Mouse (Mus musculus): ENCODE data around the gene Hnrnpl. TPM values are rescaled to one million over a fixed set of nuclear protein-coding genes. Genes with fewer than 3 reads are reported as not detected.

Gene Hnrnpl
- polyA plus RNA-seq, 1 experiment: 179 TPM

- 85% methylated on average over 3 of the region's 3 CpGs for WGBS
- TF ChIP-seq CTCF (IDR thresholded peaks at IDR 0.05; ENCODE audit: insufficient read depth, low read depth, low read length): no peak
- TF ChIP-seq POLR2A (IDR thresholded peaks at IDR 0.05; ENCODE audit: insufficient read depth, low read depth, low read length): no peak
- Histone ChIP-seq H3K27ac (ENCODE audit: insufficient read depth, low read depth, low read length) (no peak overlapping the region), H3K4me1 (ENCODE audit: control insufficient read depth, insufficient read depth, low read length) (peaks cover 14% of the 10 kb centered on the region; the same call in 1 of the 2 replicates), H3K4me3 (ENCODE audit: insufficient read depth, low read depth, low read length) (no peak overlapping the region)
These were observed 13.8 kb upstream of the Hnrnpl start for GRCm38 (mm10) chr7:28794496-28794895.

GRCm38 (mm10) chr7:28795832-28796231 is 12.5 kb upstream of the Hnrnpl start:
- Histone ChIP-seq H3K4me1 (ENCODE audit: control insufficient read depth, insufficient read depth, low read length) (peaks cover 10% of the 10 kb centered on the region; the same call in 1 of the 2 replicates), H3K27ac (ENCODE audit: insufficient read depth, low read depth, low read length) (no peak overlapping the region), H3K4me3 (ENCODE audit: insufficient read depth, low read depth, low read length) (no peak overlapping the region)
- 88% methylated on average over 15 of the region's 15 CpGs for WGBS
- TF ChIP-seq POLR2A (IDR thresholded peaks at IDR 0.05; ENCODE audit: insufficient read depth, low read depth, low read length) (no peak), CTCF (IDR thresholded peaks at IDR 0.05; ENCODE audit: insufficient read depth, low read depth, low read length) (no peak)

- TF ChIP-seq POLR2A (IDR thresholded peaks at IDR 0.05; ENCODE audit: insufficient read depth, low read depth, low read length): no peak
- TF ChIP-seq CTCF (IDR thresholded peaks at IDR 0.05; ENCODE audit: insufficient read depth, low read depth, low read length): peak; percentile 99
- Histone ChIP-seq H3K4me3 (ENCODE audit: insufficient read depth, low read depth, low read length) (peak overlapping the region; percentile 12; the same call in 1 of the 2 replicates), H3K27ac (ENCODE audit: insufficient read depth, low read depth, low read length) (no peak overlapping the region), H3K4me1 (ENCODE audit: control insufficient read depth, insufficient read depth, low read length) (peaks cover 10% of the 10 kb centered on the region; the same call in 1 of the 2 replicates)
- 12% methylated on average over 32 of the region's 32 CpGs for WGBS
These were observed 11.8 kb upstream of the Hnrnpl start for GRCm38 (mm10) chr7:28796562-28796975.

GRCm38 (mm10) chr7:28799994-28800393 is 8.3 kb upstream of the Hnrnpl start:
- Histone ChIP-seq H3K4me1 (ENCODE audit: control insufficient read depth, insufficient read depth, low read length) (peaks cover 19% of the 10 kb centered on the region), H3K27ac (ENCODE audit: insufficient read depth, low read depth, low read length) (no peak overlapping the region), H3K4me3 (ENCODE audit: insufficient read depth, low read depth, low read length) (no peak overlapping the region)
- 92% methylated on average over 9 of the region's 9 CpGs for WGBS
- no peak for TF ChIP-seq POLR2A (IDR thresholded peaks at IDR 0.05; ENCODE audit: insufficient read depth, low read depth, low read length)
- no peak for TF ChIP-seq CTCF (IDR thresholded peaks at IDR 0.05; ENCODE audit: insufficient read depth, low read depth, low read length)

GRCm38 (mm10) chr7:28801451-28801850 is 6.9 kb upstream of the Hnrnpl start:
- H3K4me1 ChIP-seq (ENCODE audit: control insufficient read depth, insufficient read depth, low read length): peaks cover 15% of the 10 kb centered on the region
- no peak overlapping the region for H3K27ac ChIP-seq (ENCODE audit: insufficient read depth, low read depth, low read length)
- 47% methylated on average over 3 of the region's 3 CpGs for WGBS
- no peak for TF ChIP-seq CTCF (IDR thresholded peaks at IDR 0.05; ENCODE audit: insufficient read depth, low read depth, low read length)
- TF ChIP-seq POLR2A (IDR thresholded peaks at IDR 0.05; ENCODE audit: insufficient read depth, low read depth, low read length): no peak
- H3K4me3 ChIP-seq (ENCODE audit: insufficient read depth, low read depth, low read length): no peak overlapping the region

- TF ChIP-seq CTCF (IDR thresholded peaks at IDR 0.05; ENCODE audit: insufficient read depth, low read depth, low read length): no peak
- no peak for TF ChIP-seq POLR2A (IDR thresholded peaks at IDR 0.05; ENCODE audit: insufficient read depth, low read depth, low read length)
- Histone ChIP-seq H3K4me1 (ENCODE audit: control insufficient read depth, insufficient read depth, low read length) (peaks cover 9% of the 10 kb centered on the region), H3K4me3 (ENCODE audit: insufficient read depth, low read depth, low read length) (no peak overlapping the region), H3K27ac (ENCODE audit: insufficient read depth, low read depth, low read length) (peak overlapping the region; percentile 45; the same call in 1 of the 2 replicates)
- 21% methylated on average over 10 of the region's 10 CpGs for WGBS
These were observed 6.3 kb upstream of the Hnrnpl start for GRCm38 (mm10) chr7:28801901-28802670.

GRCm38 (mm10) chr7:28802846-28803588 is 5.3 kb upstream of the Hnrnpl start:
- Histone ChIP-seq H3K4me3 (ENCODE audit: insufficient read depth, low read depth, low read length) (no peak overlapping the region), H3K4me1 (ENCODE audit: control insufficient read depth, insufficient read depth, low read length) (peaks cover 14% of the 10 kb centered on the region), H3K27ac (ENCODE audit: insufficient read depth, low read depth, low read length) (no peak overlapping the region)
- no peak for TF ChIP-seq POLR2A (IDR thresholded peaks at IDR 0.05; ENCODE audit: insufficient read depth, low read depth, low read length)
- TF ChIP-seq CTCF (IDR thresholded peaks at IDR 0.05; ENCODE audit: insufficient read depth, low read depth, low read length): no peak
- 39% methylated on average over 10 of the region's 10 CpGs for WGBS

GRCm38 (mm10) chr7:28803756-28804155 is 4.6 kb upstream of the Hnrnpl start:
- peaks cover 17% of the 10 kb centered on the region for H3K4me1 ChIP-seq (ENCODE audit: control insufficient read depth, insufficient read depth, low read length)
- 54% methylated on average over 4 of the region's 4 CpGs for WGBS
- H3K4me3 ChIP-seq (ENCODE audit: insufficient read depth, low read depth, low read length): no peak overlapping the region
- TF ChIP-seq CTCF (IDR thresholded peaks at IDR 0.05; ENCODE audit: insufficient read depth, low read depth, low read length): no peak
- TF ChIP-seq POLR2A (IDR thresholded peaks at IDR 0.05; ENCODE audit: insufficient read depth, low read depth, low read length): no peak
- no peak overlapping the region for H3K27ac ChIP-seq (ENCODE audit: insufficient read depth, low read depth, low read length)

GRCm38 (mm10) chr7:28806869-28807268 is 1.5 kb upstream of the Hnrnpl start:
- 74% methylated on average over 4 of the region's 4 CpGs for WGBS
- Histone ChIP-seq H3K4me1 (ENCODE audit: control insufficient read depth, insufficient read depth, low read length) (peaks cover 17% of the 10 kb centered on the region), H3K4me3 (ENCODE audit: insufficient read depth, low read depth, low read length) (no peak overlapping the region), H3K27ac (ENCODE audit: insufficient read depth, low read depth, low read length) (no peak overlapping the region)
- TF ChIP-seq CTCF (IDR thresholded peaks at IDR 0.05; ENCODE audit: insufficient read depth, low read depth, low read length): no peak
- TF ChIP-seq POLR2A (IDR thresholded peaks at IDR 0.05; ENCODE audit: insufficient read depth, low read depth, low read length): no peak
